Mouse (Mus musculus) ovary, adult 18-20 months (tissue): Measurements from ENCODE around the gene Fcgr4.
"Not testable (repeated sequence)": the region's sequence is repeated elsewhere in the genome, so short reads cannot be mapped to it uniquely, and the experiment has no call there.

Source experiments
- DNase-seq: peaks from one replicate; pipeline ENCODE4 v3.0.0; 2022; ENCODE audit warnings: low spot score, mixed read lengths

Fcgr4 gene

DNA sequence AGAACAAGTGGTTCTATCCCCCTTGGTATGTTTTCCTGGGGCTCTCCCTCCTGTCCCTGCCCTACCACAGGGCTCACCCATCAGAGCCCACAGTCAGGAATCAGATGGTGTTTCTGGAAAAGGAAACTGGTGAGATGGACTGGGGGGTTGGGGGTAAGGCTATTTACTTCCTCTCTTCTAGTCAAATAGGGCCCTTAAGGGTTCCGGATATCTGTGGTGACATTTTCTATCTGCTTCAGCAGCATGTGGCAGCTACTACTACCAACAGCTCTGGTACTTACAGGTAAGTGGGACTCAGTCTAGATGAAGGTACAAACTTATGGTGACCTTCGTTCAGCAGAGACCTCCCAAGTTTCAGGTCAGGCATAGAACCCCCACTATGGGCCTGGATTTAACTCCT lies at the start of gene Fcgr4:
Fcgr4 (plus strand) TSS at position 184 of the 400 bp plus-strand sequence.
- no peak for DNase-seq

DNA sequence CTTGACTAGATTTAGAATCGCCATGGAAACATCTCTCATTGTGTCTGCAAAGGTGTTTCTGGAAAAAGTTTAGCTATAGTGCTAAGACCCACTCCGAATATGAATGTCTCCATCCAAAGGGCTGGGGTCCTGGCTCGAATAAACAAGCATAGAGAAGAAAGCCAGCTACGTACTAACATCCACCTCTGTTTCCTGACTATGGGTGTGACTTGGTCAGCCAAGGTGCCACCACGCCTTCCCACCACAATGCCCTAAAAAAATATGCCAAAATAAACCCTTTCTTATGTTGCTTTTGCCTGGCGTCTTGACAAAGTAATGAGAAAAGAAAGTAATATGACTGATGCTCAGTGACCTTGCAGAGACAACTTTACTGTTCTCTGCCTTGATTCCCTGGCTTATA lies 46.2 kb upstream of the Fcgr4 start:
- no peak for DNase-seq

DNA sequence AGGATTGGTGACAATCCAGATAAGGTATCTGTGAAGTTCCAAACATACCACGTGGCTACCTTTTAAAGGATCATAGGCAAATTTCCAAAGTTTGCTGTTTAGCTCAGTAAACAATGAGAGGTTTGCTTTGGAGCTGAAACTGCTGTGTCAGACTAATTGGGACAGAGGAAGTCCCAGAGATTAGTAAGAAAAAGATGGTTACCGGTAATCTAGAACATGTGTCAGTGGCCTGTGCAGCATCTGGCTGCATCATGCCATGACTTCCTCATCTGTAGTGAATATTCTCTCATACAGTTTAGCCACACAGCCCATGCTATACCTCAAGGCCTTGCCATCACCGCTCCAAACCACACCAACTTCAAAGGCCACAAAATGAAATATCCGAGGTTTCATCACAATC lies 45.8 kb upstream of the Fcgr4 start:
- no peak for DNase-seq

DNA sequence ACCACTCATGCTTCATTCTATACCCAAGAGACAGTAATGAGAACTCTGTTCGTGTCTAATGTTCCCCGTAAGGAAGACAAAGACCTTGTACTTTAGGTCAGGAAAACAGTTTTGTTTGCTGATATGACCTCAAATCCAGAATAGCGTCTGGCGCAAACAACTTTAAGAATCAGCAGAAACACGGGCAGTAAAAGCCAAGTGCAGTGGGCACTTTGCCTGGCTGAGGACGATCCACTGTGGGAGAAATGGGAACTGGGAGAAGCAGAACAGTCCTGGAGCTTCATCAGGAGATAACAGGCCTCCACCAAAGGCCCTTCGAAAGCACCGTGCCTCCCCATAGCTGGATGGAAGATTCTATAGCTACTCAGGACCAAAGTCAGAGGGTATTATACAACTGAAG lies 44.5 kb upstream of the Fcgr4 start:
- DNase-seq, result peak; percentile 37

DNA sequence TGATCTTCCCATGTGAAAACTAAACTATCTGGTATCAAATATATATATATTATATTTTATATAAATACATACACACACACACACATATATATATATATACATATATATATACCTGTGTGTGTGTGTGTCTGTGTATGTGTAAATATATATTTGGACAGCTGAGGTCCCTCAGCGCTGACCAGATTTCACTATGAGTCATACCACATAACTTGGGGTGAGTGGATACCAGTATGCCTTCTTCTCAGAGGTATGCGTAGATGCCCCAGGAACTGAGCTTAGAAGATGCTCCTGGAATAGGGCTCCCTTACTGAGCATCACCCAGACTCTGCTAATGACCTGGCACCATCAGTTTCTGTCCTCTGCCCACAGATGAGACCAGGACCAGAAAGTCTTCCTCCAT lies 44.0 kb upstream of the Fcgr4 start:
- no peak for DNase-seq

DNA sequence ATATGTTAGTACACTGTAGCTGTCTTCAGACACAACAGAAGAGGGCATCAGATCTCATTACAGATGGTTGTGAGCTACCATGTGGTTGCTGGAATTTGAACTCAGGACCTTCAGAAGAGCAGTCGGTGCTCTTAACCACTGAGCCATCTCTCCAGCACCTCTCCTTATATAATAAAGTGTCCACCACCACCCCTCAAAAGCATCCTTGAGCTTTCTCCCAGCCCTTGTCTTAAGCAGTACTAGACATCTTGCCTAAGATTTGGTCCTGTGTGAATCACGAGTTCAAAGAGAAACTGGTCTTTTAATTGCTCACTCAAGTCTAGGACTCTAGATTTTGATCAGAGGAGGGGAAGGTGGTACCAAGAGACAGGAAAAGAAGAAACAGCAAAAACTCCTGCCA lies 43.4 kb upstream of the Fcgr4 start:
- DNase-seq, result not testable (repeated sequence)

DNA sequence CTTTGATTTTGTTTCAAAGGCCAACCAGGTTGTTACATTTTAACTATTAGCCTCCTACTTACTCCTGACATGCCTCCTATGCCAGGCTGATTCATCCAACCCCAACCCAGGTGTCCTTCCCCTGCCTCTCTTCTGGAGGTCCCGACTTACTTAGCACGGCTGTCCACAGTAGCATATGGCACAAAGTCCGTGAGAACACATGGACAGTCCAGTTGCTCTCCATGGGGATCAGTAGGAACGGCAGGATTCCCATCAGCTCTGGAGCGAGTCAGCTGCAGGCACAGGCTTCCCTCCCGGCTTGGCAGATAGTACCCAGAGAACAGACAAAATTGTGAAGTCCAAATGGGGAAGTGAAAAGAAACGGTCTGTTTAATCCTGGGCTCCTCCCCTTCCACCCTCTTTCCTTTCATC lies 43.0 kb upstream of the Fcgr4 start:
- DNase-seq, result no peak

DNA sequence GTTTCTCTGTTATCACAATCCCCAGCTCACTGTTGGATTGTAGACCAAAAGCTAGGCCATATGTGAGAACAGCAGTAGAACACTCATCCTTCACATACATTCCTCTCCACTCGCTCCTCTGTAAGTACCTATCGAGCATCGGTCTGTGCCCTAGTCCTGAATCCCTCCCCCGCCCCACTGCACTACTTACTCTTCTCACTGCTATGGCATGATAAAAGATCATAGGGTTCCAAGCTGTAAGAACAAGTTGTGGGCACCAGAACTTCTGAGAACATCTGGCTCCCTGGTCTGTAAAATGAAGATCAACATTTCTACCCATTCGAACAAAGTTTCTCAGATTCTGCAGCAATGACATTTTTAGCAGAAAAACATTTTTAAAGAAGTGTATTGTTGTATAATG lies 42.3 kb upstream of the Fcgr4 start, which contains the start of gene Fcgr2b:
Fcgr2b (minus strand) TSS at position 101 of the 400 bp plus-strand sequence.
- no peak for DNase-seq

DNA sequence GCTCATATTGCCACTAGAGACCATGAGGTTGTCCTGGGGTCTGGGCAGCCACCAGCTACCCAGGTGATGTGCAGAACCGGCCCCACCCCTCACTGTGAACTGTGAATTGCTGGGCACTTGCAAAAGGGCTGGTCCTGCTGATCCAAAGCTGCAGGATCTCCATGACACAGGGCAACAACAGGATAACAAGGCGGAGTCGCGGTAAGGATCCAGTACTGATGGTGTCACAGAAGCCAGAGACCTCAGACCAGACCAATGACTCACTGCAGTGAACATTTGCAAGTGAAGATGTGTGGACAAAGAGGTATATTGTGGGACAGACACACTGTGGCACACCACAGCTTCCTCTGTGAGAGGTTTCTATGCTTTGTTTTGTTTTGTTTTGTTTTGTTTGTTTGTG lies 40.1 kb upstream of the Fcgr4 start:
- DNase-seq, result no peak

DNA sequence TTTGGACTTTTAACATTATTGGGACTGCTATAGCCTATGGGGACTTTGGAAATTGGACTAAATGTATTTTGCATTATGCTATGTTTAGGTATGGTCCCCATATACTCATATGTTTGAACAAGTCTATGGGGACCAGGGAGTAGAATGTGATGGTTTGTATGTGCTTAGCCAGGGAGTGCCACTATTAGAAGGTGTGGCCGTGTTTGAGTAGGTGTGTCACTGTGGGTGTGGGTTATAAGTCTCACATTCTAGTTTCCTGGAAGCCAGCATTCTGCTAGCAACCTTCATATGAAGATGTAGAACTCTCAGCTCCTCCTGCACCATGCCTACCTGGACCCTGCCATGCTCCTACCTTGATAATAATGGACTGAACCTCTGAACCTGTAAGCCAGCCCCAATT lies 37.0 kb upstream of the Fcgr4 start:
- not testable (repeated sequence) for DNase-seq

DNA sequence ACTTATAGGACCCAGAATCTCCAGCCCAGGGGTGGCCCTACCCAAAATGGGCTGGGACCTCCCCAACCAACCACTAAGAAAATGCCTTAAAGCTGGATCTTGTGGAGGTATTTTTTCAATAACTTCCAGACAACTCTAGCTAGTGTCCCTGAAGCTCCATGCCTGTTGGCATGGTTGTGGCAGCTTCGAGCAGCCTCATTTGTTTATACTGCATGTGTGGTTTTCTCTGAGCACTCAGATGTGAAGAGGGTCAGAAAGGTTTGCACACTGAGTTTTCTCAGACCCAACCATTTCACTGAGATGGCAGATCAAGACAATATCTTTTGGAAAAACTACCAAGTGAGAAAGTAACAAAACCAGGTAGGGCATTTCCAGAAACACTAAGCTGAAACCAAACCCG lies 36.4 kb upstream of the Fcgr4 start:
- no peak for DNase-seq

DNA sequence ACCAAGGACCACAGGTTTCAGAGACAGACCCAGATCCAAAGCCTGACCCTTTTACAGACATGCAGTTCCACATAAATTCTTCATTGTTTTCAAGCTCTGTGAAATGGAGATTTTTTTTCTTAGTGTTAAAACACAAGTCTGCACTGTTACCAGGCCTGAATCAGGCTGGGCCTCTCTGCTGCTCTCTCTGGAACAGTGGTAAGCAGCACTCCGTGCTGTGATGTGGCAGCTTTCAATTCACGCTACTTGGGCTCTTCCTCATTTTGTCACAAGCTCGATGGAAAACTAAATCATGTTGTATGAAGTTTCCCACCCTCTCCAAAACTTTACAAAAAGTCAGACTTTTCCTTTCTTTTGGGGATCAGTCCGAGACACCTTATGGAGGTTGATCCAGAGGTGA lies 35.7 kb upstream of the Fcgr4 start:
- DNase-seq, result no peak

DNA sequence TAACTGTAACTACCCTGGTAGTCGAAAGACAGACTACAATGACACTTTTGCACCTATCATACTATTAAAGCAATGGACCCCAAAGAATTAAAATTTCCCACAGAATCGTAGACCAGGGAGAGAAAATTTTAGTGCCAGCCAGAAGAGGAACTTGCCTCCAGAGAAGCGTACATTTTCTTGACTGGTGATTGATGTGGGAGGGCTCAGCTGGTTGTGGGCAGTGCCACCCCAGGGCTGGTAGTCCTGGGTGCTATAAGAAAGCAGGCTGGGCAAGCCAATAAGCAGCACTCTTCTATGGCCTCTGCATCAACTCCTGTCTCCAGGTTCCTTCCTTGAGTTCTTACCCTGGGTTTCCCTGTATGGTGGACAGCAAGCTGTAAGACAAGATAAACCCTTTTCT lies 33.6 kb upstream of the Fcgr4 start:
- DNase-seq, result no peak

DNA sequence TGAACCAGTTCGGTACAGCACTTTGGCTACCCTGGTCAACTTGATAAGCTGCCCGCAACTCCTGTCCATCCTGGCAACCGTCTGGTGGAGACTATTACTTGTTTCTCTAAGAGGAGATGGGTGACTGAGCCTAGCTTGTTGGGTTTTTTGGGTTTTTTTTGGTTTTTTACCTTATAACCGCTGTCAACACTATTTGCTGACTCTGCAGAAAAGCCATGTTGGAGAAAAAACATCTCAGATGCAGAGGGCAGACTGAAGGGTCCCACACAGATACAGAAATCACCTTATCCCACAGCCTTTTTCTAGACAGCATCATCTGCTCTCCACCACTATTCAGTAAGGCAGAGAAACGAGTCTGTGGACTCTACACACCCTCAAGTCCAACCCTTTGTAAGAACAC lies 32.9 kb upstream of the Fcgr4 start:
- no peak for DNase-seq

DNA sequence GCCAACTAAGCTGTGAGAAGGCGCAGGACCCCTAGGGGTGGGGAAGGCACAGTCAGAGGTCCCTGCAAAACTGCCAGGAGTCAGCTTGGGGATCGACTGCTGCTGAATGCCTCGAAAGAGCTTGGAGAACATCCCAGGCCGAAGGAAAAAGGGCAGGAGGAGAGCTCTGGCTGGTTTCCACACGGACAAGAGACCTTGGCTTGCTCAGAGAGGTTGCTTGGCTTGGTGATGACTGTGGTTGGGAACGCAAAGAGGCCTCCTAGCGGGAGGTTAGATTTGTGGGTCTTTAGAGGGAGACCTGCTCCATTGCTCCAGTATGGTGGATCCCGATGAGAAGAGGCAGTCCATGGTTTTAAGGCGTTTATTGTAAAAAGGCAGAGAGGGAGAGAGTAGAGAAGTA lies 29.1 kb upstream of the Fcgr4 start:
- peak; percentile 33 for DNase-seq

DNA sequence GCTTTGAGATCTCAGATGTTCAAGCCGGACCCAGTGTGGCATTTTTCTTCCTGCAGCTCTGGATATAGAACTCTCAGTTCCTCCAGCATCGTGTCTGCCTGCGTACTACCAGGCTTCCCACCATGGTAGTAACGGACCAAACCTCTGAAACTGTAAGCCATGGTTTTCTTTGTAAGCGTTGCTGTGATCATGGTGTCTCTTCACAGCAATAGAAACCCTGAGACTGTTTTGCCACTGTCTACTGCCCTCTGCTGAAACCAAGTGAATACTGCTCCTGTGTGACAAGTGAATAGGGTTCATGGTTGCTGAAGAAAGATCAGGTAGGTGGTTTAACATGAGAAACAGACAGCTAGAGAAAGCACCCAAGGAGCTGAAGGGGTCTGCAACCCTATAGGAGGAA lies 26.2 kb upstream of the Fcgr4 start:
- DNase-seq, result no peak

DNA sequence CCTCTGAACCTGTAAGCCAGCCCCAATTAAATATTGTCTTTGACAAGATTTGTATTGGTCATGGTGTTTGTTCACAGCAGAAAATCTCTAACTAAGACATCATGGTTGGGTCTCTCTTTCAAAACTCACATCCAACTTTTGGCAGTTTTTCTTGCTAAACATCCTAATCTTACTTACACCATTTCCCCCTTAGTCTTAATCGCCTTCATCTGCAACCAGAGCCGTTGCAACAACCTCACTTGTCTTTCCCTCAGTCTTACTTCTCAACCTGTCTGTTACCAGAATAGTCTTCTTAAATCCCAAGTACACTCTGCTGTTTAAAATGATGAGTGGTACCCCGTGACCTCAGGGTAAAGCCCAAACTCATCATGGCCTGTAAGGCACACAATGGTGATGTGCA lies 22.7 kb upstream of the Fcgr4 start:
- DNase-seq, result no peak

DNA sequence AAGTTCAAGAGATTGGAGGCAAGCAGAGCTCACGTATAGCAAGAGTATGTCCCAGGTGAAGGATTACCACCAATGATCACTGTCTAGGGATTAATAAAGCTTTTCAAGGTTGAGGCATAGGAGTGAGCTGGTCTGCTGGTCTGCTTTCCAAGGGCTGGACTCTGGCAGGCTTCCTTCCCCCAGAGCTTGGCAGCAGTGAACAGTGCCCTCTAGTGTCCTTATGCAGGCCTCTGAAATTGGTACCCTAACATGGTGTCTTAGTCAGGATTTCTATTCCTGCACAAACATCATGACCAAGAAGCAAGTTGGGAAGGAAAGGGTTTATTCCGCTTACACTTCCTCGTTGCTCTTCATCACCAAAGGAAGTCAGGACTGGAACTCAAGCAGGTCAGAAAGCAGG lies 22.0 kb upstream of the Fcgr4 start:
- DNase-seq, result peak; percentile 37

DNA sequence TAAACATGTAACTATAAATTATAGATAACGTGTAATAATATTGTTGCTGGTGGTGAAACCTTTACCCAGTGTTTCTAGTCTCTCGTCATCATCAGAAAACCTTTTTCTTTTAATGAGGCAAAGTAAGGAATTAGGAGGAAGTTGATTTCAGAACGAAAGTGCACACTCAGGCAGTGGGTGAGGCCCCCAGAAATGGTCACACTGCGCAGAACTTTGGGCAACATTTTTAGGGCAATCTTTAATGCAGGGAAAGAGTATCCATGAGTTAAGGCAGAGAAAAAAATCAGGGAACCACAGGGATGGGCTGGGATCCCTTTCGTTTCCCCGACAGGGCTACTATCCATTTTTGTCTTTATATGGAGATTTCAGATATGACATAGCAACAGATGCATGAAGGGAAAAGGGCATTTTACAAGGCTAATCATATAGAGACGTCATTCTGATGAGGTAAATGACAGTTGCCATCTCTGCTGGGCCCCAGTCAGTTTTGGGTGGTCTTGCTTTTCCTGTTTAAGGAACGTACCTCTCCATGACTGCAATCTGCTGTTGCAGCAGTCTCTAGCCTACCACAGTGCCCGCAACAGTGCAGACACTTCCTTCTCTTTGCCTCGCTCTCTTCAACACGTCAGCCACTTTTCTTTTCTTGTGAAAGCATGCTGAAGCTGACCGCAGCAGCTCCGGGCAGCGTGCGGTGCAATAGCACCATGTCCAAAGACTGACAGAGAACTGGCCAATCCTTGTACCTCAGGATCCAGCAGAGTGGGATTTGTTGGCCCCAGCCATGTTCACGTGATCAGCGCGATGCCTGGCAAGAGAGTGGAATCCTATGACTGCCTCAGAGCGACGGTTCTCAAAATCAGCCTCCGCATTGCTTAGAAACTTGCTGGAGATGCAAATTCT lies 20.7 kb upstream of the Fcgr4 start:
- DNase-seq, result peak; percentile 37

DNA sequence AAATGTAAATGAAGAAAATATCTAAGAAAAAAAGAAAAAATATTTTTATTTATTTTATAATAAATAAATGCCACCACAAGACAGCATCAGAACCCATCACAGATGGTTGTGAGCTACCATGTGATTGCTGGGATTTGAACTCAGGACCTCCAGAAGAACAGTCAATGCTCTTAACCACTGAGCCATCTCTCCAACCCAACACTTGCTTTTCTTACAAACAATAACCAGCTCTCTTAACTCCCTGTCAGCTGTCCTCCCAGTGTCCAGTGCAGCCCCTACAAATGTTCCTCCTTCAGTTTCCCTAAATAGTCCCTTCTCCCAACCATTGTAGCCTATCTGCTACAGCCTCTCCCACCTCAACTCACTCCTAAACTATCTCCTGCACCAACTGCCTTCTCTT lies 18.9 kb upstream of the Fcgr4 start:
- DNase-seq, result no peak

DNA sequence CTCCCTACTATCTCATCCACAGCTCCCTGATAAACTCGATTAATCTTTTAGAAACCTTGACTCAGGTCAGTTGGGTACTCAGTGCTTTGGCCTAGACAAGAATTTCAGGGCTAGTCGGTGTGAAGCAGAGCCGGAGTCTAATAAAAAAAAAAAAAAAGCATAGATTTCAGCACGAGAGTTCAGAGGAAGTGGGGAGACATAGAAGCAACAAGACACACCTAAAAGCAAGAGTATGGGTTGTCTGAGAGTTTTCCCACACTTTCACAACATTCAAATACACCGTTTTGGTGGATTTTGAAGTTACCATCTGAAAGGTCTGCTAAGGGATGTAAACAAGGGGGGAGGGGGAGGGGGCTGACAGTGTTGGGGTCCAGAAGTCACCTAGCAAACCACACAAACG lies 13.6 kb upstream of the Fcgr4 start:
- DNase-seq, result no peak

DNA sequence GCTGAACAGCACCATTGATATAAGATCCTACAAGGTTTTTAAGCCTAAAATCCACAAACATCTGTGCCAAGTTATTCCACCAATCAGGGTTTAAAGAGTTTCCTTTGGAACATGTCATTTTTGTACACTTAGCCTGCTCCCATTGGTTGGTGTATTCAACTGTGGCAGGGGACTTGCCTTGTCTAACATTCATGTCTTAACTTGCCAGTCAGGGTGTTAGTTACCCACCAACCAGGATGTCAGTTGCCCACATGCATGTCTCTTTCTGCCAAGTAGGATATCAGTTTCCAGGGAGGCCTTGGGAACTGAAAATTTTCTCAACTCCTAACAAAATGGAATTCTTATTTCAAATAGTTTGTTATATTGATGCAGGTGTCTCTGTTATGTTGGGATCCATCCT lies 13.1 kb upstream of the Fcgr4 start:
- no peak for DNase-seq

DNA sequence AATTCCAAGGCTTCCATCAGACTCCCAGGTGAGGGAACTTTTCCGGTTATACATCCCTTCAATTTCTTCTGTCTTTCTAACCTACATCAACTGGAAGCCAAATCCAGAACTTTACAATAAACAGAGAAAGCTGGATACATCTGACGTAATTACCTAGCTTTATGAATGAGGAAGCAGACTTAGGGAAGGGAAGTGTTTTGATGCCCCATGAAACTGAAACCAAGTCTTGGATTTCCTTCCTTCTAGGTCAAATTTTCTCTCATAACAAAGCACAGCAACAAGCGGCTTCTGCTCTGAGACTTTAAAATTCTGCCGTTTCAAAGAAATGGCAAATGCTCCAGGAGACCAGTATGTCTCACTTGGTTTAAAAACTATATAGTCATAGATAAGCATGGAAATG lies 12.4 kb upstream of the Fcgr4 start:
- no peak for DNase-seq

DNA sequence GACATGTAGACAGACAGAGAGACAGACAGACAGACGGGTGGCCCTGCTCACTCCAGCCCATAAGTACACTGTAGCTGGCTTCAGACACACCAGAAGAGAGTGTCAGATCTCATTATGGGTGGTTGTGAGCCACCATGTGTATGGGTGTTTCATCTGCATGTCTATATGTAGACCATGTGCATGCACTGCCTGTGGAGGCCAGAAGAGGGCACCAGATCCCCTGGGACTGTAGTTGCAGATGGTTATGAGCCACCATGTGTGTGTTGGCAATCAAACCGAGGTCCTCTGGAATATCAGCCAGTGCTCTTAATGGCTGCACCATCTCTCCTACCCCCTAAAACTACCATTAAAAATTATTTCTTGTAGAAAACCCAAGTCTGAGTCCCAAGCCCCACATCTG lies 11.8 kb upstream of the Fcgr4 start:
- no peak for DNase-seq
